In genomic region chr7:82336132-82336531, GRCm38 (mm10) we compare ENCODE assay signal across 9 mouse cellular contexts. TPM values are rescaled to one million over a fixed set of nuclear protein-coding genes. Genes with fewer than 3 reads are reported as not detected.
DNase-seq lines count a peak whose midpoint lies in the region; ATAC-seq and TF ChIP-seq lines count a peak whose summit lies in the region.
"Had no signal": no experiment of that assay in that cellular context is flagged by ENCODE, and none has a peak within 500 bp of the region (broad histone marks: within the 10 kb centered on the region; RNA-seq: fewer than 3 reads in every experiment).

No protein-coding gene starts in this region.

- no peaks in the 10 kb centered on the region for H3K4me1 ChIP-seq in ES-E14 (ENCODE audit: control insufficient read depth in 2 of 2, insufficient read depth in 2 of 2, low read length in 2 of 2, poor library complexity in 1 of 2)
- H3K4me1 ChIP-seq in hindbrain, embryonic 12.5 days: peaks cover 11% of the 10 kb centered on the region

- no peaks in the 10 kb centered on the region for H3K36me3 ChIP-seq in ES-E14 (ENCODE audit: control insufficient read depth, insufficient read depth, low read length, poor library complexity, severe bottlenecking)
- no peaks in the 10 kb centered on the region for H3K36me3 ChIP-seq in hindbrain, embryonic 12.5 days

- no peak overlapping the region for H3K9ac ChIP-seq in ES-E14 (ENCODE audit: insufficient read depth, low read depth, low read length, poor library complexity, severe bottlenecking)
- H3K9ac ChIP-seq in hindbrain, embryonic 12.5 days: 0 out of 2 replicates have a peak overlapping the region, but pooled peaks have one; percentile 33

- no peak overlapping the region for H3K27ac ChIP-seq in ES-E14 (ENCODE audit: insufficient read depth, low read depth, low read length, poor library complexity, severe bottlenecking)
- H3K27ac ChIP-seq in hindbrain, embryonic 12.5 days: no peak overlapping the region

- peaks cover 51% of the 10 kb centered on the region for H3K27me3 ChIP-seq in hindbrain, embryonic 12.5 days

- ATAC-seq in hindbrain, embryonic 12.5 days (ENCODE audit: low FRiP score): no peak; the same call in 1 of the 2 replicates

- WGBS in hindbrain, embryonic 12.5 days: under 1% methylated on average over 34 of the region's 34 CpGs

- DNase-seq in embryo, embryonic 10 days (ENCODE audit: low spot score): peak; percentile 70
- no peak for DNase-seq in embryo, embryonic 9.5 days (ENCODE audit: extremely low spot score)
- DNase-seq in ES-E14 (ENCODE audit: low read depth, low spot score): no peak
- peak; percentile 73 for DNase-seq in gastrocnemius, adult 18-20 months (ENCODE audit: low spot score)
- DNase-seq in mesoderm, embryonic 11.5 days (ENCODE audit: low read depth, low spot score): peak; percentile 65
- peak; percentile 25 to 72 for DNase-seq in urinary bladder, postnatal 36 days (ENCODE audit: low spot score in 2 of 2)
- no peak for DNase-seq in thymus, postnatal 14 days

- no peaks in the 10 kb centered on the region for H3K9me3 ChIP-seq in ES-E14 (ENCODE audit: control insufficient read depth, insufficient read depth, low read depth, low read length)
- 0 out of 2 replicates have a peak, but pooled peaks cover 3% of the 10 kb centered on the region for H3K9me3 ChIP-seq in hindbrain, embryonic 12.5 days (replicated peaks)

- peak overlapping the region; percentile 63 to 70 for H3K4me3 ChIP-seq in ES-E14 (ENCODE audit: insufficient read depth in 1 of 2, low read depth in 1 of 2, low read length in 2 of 2, poor library complexity in 1 of 2, severe bottlenecking in 1 of 2)
- H3K4me3 ChIP-seq in hindbrain, embryonic 12.5 days: peak overlapping the region; percentile 51

- peak overlapping the region; percentile 90 for H3K4me2 ChIP-seq in hindbrain, embryonic 12.5 days (replicated peaks)

- in situ Hi-C loops in ES-E14 (cut with MboI; ENCODE audit: low sequenced_read_pairs in 2 of 2, unreplicated experiment in 2 of 2): no loop called here

TF ChIP-seq in ES-E14, 5 proteins besides CTCF, POLR2A, EP300 and RAD21:
- TF ChIP-seq ZC3H11A (IDR thresholded peaks at IDR 0.05; ENCODE audit: borderline replicate concordance, low read depth, low read length) (no peak), CHD2 (IDR thresholded peaks at IDR 0.05; ENCODE audit: low read depth, low read length) (no peak), MAFK (IDR thresholded peaks at IDR 0.05; ENCODE audit: insufficient read depth, low read depth, low read length) (no peak), HCFC1 (IDR thresholded peaks at IDR 0.05; ENCODE audit: borderline replicate concordance, insufficient read depth, low read length) (no peak), ZNF384 (IDR thresholded peaks at IDR 0.05; ENCODE audit: low read depth, low read length) (no peak)

RNA-seq across cellular contexts. Expression of gene Adamtsl3, which starts 0.6 kb away (rescaled TPM):
- 0.71 and 0.74 TPM in 2 replicates for total RNA-seq in ES-E14 (2012; rRNA removed)
- 1 to 10 TPM; 2.4 to 4.0 TPM for total RNA-seq in gastrocnemius, adult 18-20 months (2021)
- 1.1 and 2.0 TPM in 2 replicates for polyA plus RNA-seq in hindbrain, embryonic 12.5 days (2016; fragmentation: Nextera tagmentation; extraction: Ambion mirVana)
- total RNA-seq: CH12.LX had no signal

Comparison
In these comparisons a context has a peak if more than half of its experiments do, and no peak if none do; other contexts are left out.
1. DNase-seq: peak in embryo, embryonic 10 days (single experiment), gastrocnemius, adult 18-20 months (single experiment), mesoderm, embryonic 11.5 days (single experiment) and urinary bladder, postnatal 36 days (2 of 2); none in embryo, embryonic 9.5 days (single experiment), ES-E14 (single experiment) and thymus, postnatal 14 days (single experiment).